Mouse (Mus musculus): ENCODE measurements around the gene Nt5c1b. TPM values are rescaled to one million over a fixed set of nuclear protein-coding genes. Genes with fewer than 3 reads are reported as not detected.

Gene Nt5c1b
- polyA plus RNA-seq, 1 experiment from 2014 or later = not detected

- Histone ChIP-seq H3K4me3 (no peak overlapping the region), H3K4me2 (replicated peaks) (no peak overlapping the region), H3K9me3 (no peaks in the 10 kb centered on the region), H3K36me3 (no peaks in the 10 kb centered on the region), H3K27me3 (no peaks in the 10 kb centered on the region), H3K4me1 (no peaks in the 10 kb centered on the region), H3K27ac (no peak overlapping the region), H3K9ac (no peak overlapping the region)
- ATAC-seq (ENCODE audit: insufficient number of reproducible peaks, insufficient read depth, low FRiP score, low TSS enrichment) = no peak
- 48% methylated on average over 3 of the region's 3 CpGs for WGBS
Measured at GRCm38 (mm10) chr12:10422347-10422746, 52.6 kb downstream of the Nt5c1b start.

GRCm38 (mm10) chr12:10425982-10426863, 56.5 kb downstream of the Nt5c1b start:
- no peak overlapping the region for H3K4me2 ChIP-seq (replicated peaks)
- no peak overlapping the region for H3K4me3 ChIP-seq
- 56% methylated on average over 9 of the region's 9 CpGs for WGBS
- no peak overlapping the region for H3K9ac ChIP-seq
- H3K27me3 ChIP-seq = no peaks in the 10 kb centered on the region
- no peak for ATAC-seq (ENCODE audit: insufficient number of reproducible peaks, insufficient read depth, low FRiP score, low TSS enrichment)
- H3K4me1 ChIP-seq = no peaks in the 10 kb centered on the region
- H3K36me3 ChIP-seq = no peaks in the 10 kb centered on the region
- no peaks in the 10 kb centered on the region for H3K9me3 ChIP-seq
- H3K27ac ChIP-seq = no peak overlapping the region

GRCm38 (mm10) chr12:10430999-10431398, 61.2 kb downstream of the Nt5c1b start:
- Histone ChIP-seq H3K9ac (no peak overlapping the region), H3K9me3 (no peaks in the 10 kb centered on the region), H3K36me3 (no peaks in the 10 kb centered on the region), H3K27me3 (0 out of 2 replicates have a peak, but pooled peaks cover 3% of the 10 kb centered on the region), H3K4me2 (replicated peaks) (no peak overlapping the region), H3K4me3 (no peak overlapping the region), H3K27ac (no peak overlapping the region), H3K4me1 (no peaks in the 10 kb centered on the region)
- ATAC-seq (ENCODE audit: insufficient number of reproducible peaks, insufficient read depth, low FRiP score, low TSS enrichment) = no peak
- 81% methylated on average over 1 of the region's 1 CpGs for WGBS

GRCm38 (mm10) chr12:10438054-10439001, 68.6 kb downstream of the Nt5c1b start:
- Histone ChIP-seq H3K27ac (peak overlapping the region; percentile 57), H3K27me3 (0 out of 2 replicates have a peak, but pooled peaks cover 3% of the 10 kb centered on the region), H3K36me3 (no peaks in the 10 kb centered on the region), H3K4me3 (no peak overlapping the region), H3K9me3 (no peaks in the 10 kb centered on the region), H3K9ac (no peak overlapping the region), H3K4me1 (peaks cover 22% of the 10 kb centered on the region), H3K4me2 (replicated peaks) (no peak overlapping the region)
- ATAC-seq (ENCODE audit: insufficient number of reproducible peaks, insufficient read depth, low FRiP score, low TSS enrichment) = no peak; the same call in 1 of the 2 replicates
- WGBS = 15% methylated on average over 15 of the region's 15 CpGs

Other genes with a start within 250 kb of the Nt5c1b start
- gene Rdh14, start 20.8 kb downstream of the Nt5c1b start, polyA plus RNA-seq (2016; fragmentation: Nextera tagmentation; extraction: Ambion mirVana) = 41.8 and 42.5 TPM in 2 replicates